ENCODE assay signal across 8 mouse cellular contexts in the genomic region with DNA sequence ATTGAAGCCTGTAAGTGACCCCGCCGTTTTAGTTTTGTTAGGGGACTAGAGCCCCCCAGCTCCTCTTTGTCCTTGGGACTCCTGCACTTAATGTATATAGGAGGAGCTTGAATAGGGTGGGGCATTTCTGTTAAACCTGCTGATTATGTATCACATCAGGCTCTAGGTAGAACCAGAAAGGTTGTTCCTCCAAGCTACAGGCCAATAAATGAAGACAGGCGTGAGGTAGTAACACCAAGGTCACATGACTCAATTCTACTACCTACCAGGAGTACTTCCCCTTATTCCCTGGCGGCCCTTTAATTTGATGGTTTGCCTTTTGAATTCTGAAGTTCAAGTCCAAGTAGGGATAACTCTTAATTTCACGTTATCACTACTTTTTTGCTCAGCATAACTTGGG. TPM values are rescaled to one million over a fixed set of nuclear protein-coding genes. Genes with fewer than 3 reads are reported as not detected.
DNase-seq lines count a peak whose midpoint lies in the region; ATAC-seq and TF ChIP-seq lines count a peak whose summit lies in the region.

No protein-coding gene starts in this region.

- TF ChIP-seq EP300 in heart, postnatal 0 days (IDR thresholded peaks at IDR 0.05; ENCODE audit: low read depth), result no peak

- no peaks in the 10 kb centered on the region for H3K36me3 ChIP-seq in kidney, adult 2 months (ENCODE audit: control insufficient read depth, insufficient read depth, low read length)
- H3K36me3 ChIP-seq in heart, postnatal 0 days (replicated peaks; ENCODE audit: control insufficient read depth, insufficient read depth, low read length), result no peaks in the 10 kb centered on the region

- TF ChIP-seq POLR2A in kidney, adult 2 months (IDR thresholded peaks at IDR 0.05; ENCODE audit: low read depth, low read length), result no peak

- H3K9me3 ChIP-seq in heart, postnatal 0 days (replicated peaks; ENCODE audit: control insufficient read depth, low read length), result no peaks in the 10 kb centered on the region

- WGBS in kidney, adult 2 months, result 8% methylated on average over 5 of the region's 5 CpGs
- 5% methylated on average over 5 of the region's 5 CpGs for WGBS in heart, postnatal 0 days

- H3K4me3 ChIP-seq in kidney, adult 2 months (ENCODE audit: insufficient read depth, low read depth, low read length), result peak overlapping the region; percentile 95
- H3K4me3 ChIP-seq in heart, postnatal 0 days (ENCODE audit: low read depth, low read length), result peak overlapping the region; percentile 80

- TF ChIP-seq CTCF in kidney, adult 2 months (conservative IDR thresholded peaks at IDR 0.05; ENCODE audit: insufficient read depth, insufficient read length, low read depth, low read length), result no peak
- no peak for TF ChIP-seq CTCF in heart, postnatal 0 days (IDR thresholded peaks at IDR 0.05; ENCODE audit: low read depth)

- peaks cover 20% of the 10 kb centered on the region for H3K4me1 ChIP-seq in kidney, adult 2 months (ENCODE audit: control insufficient read depth, insufficient read depth, low read length)
- H3K4me1 ChIP-seq in heart, postnatal 0 days (ENCODE audit: control insufficient read depth, insufficient read depth), result peaks cover 48% of the 10 kb centered on the region

- peak overlapping the region; percentile 99 for H3K27ac ChIP-seq in kidney, adult 2 months (ENCODE audit: insufficient read depth, low read depth, low read length)
- H3K27ac ChIP-seq in heart, postnatal 0 days (ENCODE audit: low read depth), result peak overlapping the region; percentile 97

- DNase-seq in kidney, adult 2 months, result peak; percentile 42
- DNase-seq in kidney, postnatal 14 days, result no peak
- peak; percentile 81 for DNase-seq in MEL-GATA-1-ER (ENCODE audit: extremely low read depth, low read depth)
- DNase-seq in heart, postnatal 0 days (ENCODE audit: low spot score), result no peak
- DNase-seq in right cerebral cortex, postnatal 36 days (ENCODE audit: low spot score in 2 of 2), result no peak
- DNase-seq in layer of hippocampus, adult 9-11 months, result no peak
- no peak for DNase-seq in thymus, postnatal 4 days

- no peak for ATAC-seq in heart, postnatal 0 days (ENCODE audit: insufficient read depth, low read depth)
- 0 out of 2 replicates have a peak, but pooled peaks have one; percentile 8 for ATAC-seq in megakaryocyte-erythroid progenitor cell, adult 5-6 weeks (replicated peaks; ENCODE audit: low FRiP score, low TSS enrichment, poor library complexity, severe bottlenecking)

- H3K4me2 ChIP-seq in heart, postnatal 0 days (ENCODE audit: low read depth, low read length), result peak overlapping the region; percentile 90

- H3K9ac ChIP-seq in heart, postnatal 0 days (replicated peaks; ENCODE audit: low read depth, low read length), result peak overlapping the region; percentile 86

- H3K27me3 ChIP-seq in kidney, adult 2 months (replicated peaks; ENCODE audit: control insufficient read depth, insufficient read depth, low read length), result no peaks in the 10 kb centered on the region
- no peaks in the 10 kb centered on the region for H3K27me3 ChIP-seq in heart, postnatal 0 days (ENCODE audit: control insufficient read depth, insufficient read depth, low read length)

RNA-seq across cellular contexts. Expression of a gene that starts 0.9 kb away (rescaled TPM):
- polyA plus RNA-seq in kidney, adult 2 months (2012; rRNA removed), result 252 and 273 TPM in 2 replicates
- 796 and 830 TPM in 2 replicates for total RNA-seq in heart, postnatal 0 days (2014; rRNA removed; ENCODE audit: low replicate concordance)
- polyA plus RNA-seq in heart, postnatal 0 days (2015; fragmentation: Nextera tagmentation; extraction: Ambion mirVana), result 590 and 625 TPM in 2 replicates
- total RNA-seq in megakaryocyte-erythroid progenitor cell, adult 5-6 weeks (2014; fragmentation: Nextera tagmentation), result 226 and 251 TPM in 2 replicates
- 113 and 182 TPM in 2 replicates for total RNA-seq in megakaryocyte-erythroid progenitor cell, adult 5-6 weeks (2017)

RNA-seq across cellular contexts. Expression of a gene that starts 16.2 kb away (rescaled TPM):
- polyA plus RNA-seq in kidney, adult 2 months (2012; rRNA removed), result 90.8 and 118 TPM in 2 replicates
- total RNA-seq in heart, postnatal 0 days (2014; rRNA removed; ENCODE audit: low replicate concordance), result 24.7 and 49.9 TPM in 2 replicates
- polyA plus RNA-seq in heart, postnatal 0 days (2015; fragmentation: Nextera tagmentation; extraction: Ambion mirVana), result 170 and 190 TPM in 2 replicates
- 62.8 and 95.5 TPM in 2 replicates for total RNA-seq in megakaryocyte-erythroid progenitor cell, adult 5-6 weeks (2014; fragmentation: Nextera tagmentation)
- total RNA-seq in megakaryocyte-erythroid progenitor cell, adult 5-6 weeks (2017), result 86.0 and 87.5 TPM in 2 replicates

RNA-seq across cellular contexts. Expression of a gene that starts 30.4 kb away (rescaled TPM):
- 58.7 and 72.3 TPM in 2 replicates for polyA plus RNA-seq in kidney, adult 2 months (2012; rRNA removed)
- total RNA-seq in heart, postnatal 0 days (2014; rRNA removed; ENCODE audit: low replicate concordance), result 35.2 and 36.9 TPM in 2 replicates
- polyA plus RNA-seq in heart, postnatal 0 days (2015; fragmentation: Nextera tagmentation; extraction: Ambion mirVana), result 52.9 and 61.2 TPM in 2 replicates
- total RNA-seq in megakaryocyte-erythroid progenitor cell, adult 5-6 weeks (2014; fragmentation: Nextera tagmentation), result 12.9 and 16.8 TPM in 2 replicates
- 8.8 and 10.9 TPM in 2 replicates for total RNA-seq in megakaryocyte-erythroid progenitor cell, adult 5-6 weeks (2017)

RNA-seq across cellular contexts. Expression of a gene that starts 35.3 kb away (rescaled TPM):
- polyA plus RNA-seq in kidney, adult 2 months (2012; rRNA removed), result 18.1 and 21.1 TPM in 2 replicates
- total RNA-seq in heart, postnatal 0 days (2014; rRNA removed; ENCODE audit: low replicate concordance), result 19.6 and 24.1 TPM in 2 replicates
- 12.5 and 13.4 TPM in 2 replicates for polyA plus RNA-seq in heart, postnatal 0 days (2015; fragmentation: Nextera tagmentation; extraction: Ambion mirVana)
- total RNA-seq in megakaryocyte-erythroid progenitor cell, adult 5-6 weeks (2014; fragmentation: Nextera tagmentation), result 37.0 and 40.7 TPM in 2 replicates
- 14.2 and 18.0 TPM in 2 replicates for total RNA-seq in megakaryocyte-erythroid progenitor cell, adult 5-6 weeks (2017)

RNA-seq across cellular contexts. Expression of a gene that starts 38.5 kb away (rescaled TPM):
- 21.5 and 22.5 TPM in 2 replicates for polyA plus RNA-seq in kidney, adult 2 months (2012; rRNA removed)
- 14.3 and 17.6 TPM in 2 replicates for total RNA-seq in heart, postnatal 0 days (2014; rRNA removed; ENCODE audit: low replicate concordance)
- polyA plus RNA-seq in heart, postnatal 0 days (2015; fragmentation: Nextera tagmentation; extraction: Ambion mirVana), result 4.2 and 4.5 TPM in 2 replicates
- 62.2 and 68.5 TPM in 2 replicates for total RNA-seq in megakaryocyte-erythroid progenitor cell, adult 5-6 weeks (2014; fragmentation: Nextera tagmentation)
- 8.3 and 11.7 TPM in 2 replicates for total RNA-seq in megakaryocyte-erythroid progenitor cell, adult 5-6 weeks (2017)

Comparison
In these comparisons a context has a peak if more than half of its experiments do, and no peak if none do; other contexts are left out.
1. DNase-seq: peak in kidney, adult 2 months (single experiment) and MEL-GATA-1-ER (single experiment); none in kidney, postnatal 14 days (single experiment), heart, postnatal 0 days (single experiment), right cerebral cortex, postnatal 36 days (0 of 2), layer of hippocampus, adult 9-11 months (single experiment) and thymus, postnatal 4 days (single experiment).